Mouse (Mus musculus) testis, adult 10 weeks (tissue): ENCODE measurements around the gene Msantd2. TPM values are rescaled to one million over a fixed set of nuclear protein-coding genes. Genes with fewer than 3 reads are reported as not detected.

Source experiments
- polyA plus RNA-seq: library from polyadenylated mRNA; stranded (reverse); fragments of 350-450 nt; fragmentation: Illumina TruSeq; extraction: RNeasy Lipid Tissue Mini Kit (QIAGEN cat#74804); gene quantifications from one replicate; pipeline ENCODE4 v1.2.3, GENCODE M21; 2014; ENCODE audit warnings: low read depth, low replicate concordance

Msantd2 gene
- 34.6 TPM for polyA plus RNA-seq

DNA sequence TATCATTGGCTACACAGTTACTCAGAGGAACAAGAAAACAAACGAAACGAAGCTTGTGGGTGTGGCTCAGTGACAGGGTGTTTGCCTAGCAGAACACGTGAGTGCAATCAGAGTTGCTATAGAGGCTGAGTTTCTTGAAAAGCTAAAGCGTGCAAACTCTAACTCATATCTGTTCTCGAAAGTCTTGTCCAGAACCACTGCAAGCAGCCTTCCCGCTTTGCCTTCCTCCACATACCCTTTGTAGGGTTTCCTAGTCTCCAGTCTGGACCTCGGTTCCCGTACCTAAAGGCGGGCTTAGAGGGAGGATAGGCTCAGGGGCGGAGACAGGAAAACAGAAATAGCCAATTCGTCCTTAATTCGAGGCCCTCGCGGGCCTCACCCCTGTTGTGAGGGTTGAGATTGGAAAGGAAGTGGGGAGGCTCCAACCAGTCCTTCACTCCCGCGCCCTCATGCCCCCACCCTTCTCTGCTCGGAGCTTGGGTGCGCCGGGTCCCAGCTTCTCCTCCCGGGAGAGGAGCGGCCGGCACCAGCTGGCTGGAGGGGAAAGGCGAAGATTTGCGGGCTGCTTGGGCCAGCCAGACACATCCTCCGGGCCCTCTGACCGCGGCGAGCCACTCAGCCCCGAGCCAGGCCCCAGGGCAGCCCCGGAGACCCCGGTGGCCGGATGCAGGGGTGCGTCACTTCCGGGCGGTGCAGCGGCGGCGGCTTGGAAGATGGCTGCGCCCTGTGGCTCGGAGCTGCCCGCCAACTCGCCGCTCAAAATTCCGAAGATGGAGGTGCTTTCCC is at the start of gene Msantd2:
TSS of gene Msantd2 (plus strand) at position 709 of the 786 bp plus-strand sequence.

DNA sequence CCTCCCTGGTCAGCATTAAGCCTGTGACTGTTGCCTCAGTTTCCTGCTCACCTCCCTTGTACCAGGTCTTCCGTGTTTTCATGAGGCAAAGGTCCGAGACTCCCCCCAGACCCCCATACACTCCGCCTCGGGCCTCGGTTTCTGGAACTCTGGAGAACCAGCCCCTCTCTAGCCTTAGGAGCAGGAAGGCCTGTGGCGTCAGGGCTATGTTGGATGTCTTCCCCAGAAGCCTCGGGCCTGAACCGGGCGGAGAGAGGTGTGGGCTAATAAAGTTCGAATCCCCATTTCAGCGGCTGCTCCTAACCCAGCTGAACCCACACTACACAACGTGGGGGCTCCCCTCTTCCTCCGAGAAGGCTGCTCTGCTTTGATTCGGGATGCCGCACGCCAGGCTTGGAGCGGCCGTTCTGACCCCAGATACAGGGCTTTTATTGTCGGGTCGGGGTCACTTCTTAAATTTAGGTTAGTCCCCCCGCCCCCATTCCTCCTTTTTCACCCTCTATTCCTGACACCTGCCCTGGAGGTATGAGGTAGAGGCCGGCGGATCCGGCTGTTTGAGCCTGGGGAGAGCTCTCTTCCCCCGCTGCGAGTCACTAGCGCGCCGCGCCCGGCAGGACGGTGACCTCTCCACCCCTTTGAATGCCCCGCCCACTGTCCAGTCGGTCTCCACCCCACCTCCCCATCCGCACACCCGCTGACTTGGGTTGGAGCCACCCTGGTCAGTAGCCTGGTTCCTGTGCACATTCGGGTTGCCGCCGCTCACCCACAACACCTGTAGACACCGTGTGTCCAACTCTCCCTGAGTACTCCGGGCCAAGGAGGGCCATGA is 38.5 kb downstream of the Msantd2 start, which contains the start of gene Esam:
TSS of gene Esam (plus strand) at position 683 of the 829 bp plus-strand sequence.

DNA sequence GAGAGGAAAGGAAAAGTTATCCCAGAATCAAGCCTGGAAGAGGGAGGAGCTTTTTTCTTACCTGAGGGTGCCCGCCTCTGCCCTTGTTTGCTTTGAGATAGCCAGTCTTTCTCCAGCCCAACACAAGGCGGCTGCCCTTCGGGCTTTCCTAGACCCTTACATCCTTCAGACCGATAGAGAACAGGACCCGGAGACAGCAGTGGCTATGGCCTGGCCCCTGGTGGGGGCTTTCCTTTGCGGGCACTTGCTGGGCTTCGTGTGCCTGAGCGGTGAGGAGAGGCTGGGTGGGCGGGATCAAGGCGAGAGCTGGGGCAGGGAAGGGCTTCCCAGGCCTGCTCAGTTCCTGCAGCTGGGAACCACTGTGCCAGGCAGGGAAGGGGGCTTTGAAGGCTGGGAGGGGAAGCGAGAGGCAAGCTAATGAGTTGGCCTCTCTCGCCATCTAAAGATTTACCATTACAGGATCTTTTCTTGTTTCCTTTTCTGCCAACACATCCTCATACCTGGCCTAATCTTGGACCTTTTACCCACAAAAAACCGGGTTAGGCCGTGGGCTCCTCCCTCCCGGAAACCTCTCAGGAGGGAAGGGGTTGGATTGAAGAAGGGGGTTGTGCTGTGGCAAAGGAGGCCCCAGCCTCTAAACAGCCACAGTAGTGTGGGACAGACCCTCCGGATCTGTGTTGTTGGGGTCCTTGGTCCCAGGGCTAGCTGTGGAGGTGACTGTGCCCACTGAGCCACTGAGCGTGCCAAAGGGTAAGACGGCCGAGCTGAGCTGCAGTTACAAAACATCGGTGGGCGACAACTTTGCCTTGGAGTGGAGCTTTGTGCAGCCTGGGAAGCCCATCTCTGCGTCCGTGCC is 50.3 kb downstream of the Msantd2 start, which contains the start of gene Vsig2:
TSS of gene Vsig2 (plus strand) at position 86 of the 856 bp plus-strand sequence.

DNA sequence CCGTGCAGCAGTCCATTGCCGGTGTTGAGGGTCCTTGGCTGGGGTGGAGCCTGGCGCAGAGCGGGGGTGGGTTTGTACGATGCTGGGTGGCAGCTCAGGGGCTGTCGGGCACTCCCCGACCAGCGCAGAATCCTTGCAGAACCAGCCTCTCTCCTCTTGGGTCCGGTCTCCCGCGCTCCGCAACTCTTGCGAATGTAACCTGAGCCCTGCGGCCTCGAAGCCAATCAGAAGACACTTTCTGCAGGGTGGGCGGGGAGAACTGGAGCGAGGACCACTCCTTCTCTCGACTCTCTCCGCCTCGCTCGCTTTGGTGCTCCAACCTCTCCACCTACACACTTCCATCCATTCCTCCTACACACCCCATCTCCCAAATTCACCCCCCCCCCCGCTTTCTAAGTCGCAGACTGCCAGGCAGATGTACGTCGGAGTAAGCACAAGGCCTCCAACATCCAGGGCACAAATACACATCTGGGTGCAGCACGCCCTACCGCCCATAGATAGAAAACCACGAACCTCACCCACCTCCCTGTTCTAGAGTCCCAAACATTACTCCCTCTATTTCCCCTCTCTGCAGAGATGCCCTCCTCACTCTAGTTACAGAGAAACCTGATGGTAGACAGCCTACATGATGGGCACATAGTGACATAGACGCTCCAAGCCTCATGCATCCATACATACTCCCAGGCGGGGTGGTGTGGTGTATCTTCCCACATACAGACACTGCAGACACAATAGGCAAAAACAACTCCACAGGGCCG is 63.6 kb downstream of the Msantd2 start, which contains the start of gene Nrgn:
TSS of gene Nrgn (minus strand) at position 369 of the 758 bp plus-strand sequence.

DNA sequence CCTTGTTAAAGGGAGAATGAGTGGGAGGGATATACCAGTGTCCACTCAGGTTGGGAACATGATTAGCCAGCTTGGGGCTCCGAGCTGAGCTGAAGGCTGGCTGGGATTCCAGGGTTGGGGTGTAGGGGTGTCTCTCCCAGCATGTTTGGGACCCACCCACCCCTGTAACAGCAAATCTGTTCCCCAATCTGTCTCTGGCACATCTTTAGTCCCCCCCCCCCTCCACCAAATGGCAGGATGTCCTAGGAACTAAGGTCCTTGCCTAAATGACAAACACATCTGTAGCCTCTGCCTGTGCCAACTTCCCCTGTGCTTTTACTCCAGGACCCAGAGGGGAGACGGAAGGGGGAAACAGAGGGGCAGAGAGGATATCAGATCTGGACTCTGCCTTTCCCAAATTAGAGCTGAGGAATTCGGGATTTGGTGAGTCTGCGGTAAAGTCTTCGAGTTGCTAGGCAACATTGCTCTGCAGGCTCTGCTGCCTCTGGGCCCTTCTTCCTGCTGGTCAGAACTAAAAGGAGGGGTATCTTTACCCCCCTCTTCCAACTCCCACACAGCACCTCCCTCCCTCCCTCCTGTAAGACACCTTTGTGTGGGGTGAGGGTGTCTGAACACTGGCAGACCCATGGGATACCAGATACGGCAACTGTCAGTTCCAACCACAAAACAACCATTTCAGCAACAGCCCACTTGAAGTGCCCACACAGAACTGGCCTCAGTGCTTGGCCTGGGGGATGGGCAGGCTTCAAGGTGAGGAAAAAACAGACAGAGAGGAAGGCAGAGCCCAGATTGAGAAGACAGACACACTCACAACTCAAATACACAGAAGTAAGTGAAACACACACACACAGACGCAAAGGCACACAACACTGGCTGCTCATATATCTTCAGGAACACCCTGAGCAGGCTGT is 66.0 kb downstream of the Msantd2 start, which contains the start of gene Siae:
TSS of gene Siae (plus strand) at position 861 of the 911 bp plus-strand sequence.

Other genes with a start within 250 kb of the Msantd2 start
- gene Slc37a2, start 233.6 kb upstream of the Msantd2 start, polyA plus RNA-seq = 3.3 TPM
- gene Ccdc15, start 140.9 kb upstream of the Msantd2 start, polyA plus RNA-seq = 35.5 TPM
- gene Hepacam, start 122.0 kb upstream of the Msantd2 start, polyA plus RNA-seq = 5.7 TPM
- gene Robo4, start 87.4 kb upstream of the Msantd2 start, polyA plus RNA-seq = 0.11 TPM
- gene Robo3, start 56.1 kb upstream of the Msantd2 start, polyA plus RNA-seq = not detected
- 2.3 TPM for gene Esam, start 38.8 kb downstream of the Msantd2 start, polyA plus RNA-seq
- gene Vsig2, start 49.9 kb downstream of the Msantd2 start, polyA plus RNA-seq = not detected
- gene Nrgn, start 63.6 kb downstream of the Msantd2 start, polyA plus RNA-seq = 0.20 TPM
- gene Siae, start 66.4 kb downstream of the Msantd2 start, polyA plus RNA-seq = 14.4 TPM
- 4,141 TPM for gene Spa17, start 124.4 kb downstream of the Msantd2 start, polyA plus RNA-seq
- 57.5 TPM for gene Tbrg1, start 168.0 kb downstream of the Msantd2 start, polyA plus RNA-seq
- gene Panx3, start 179.9 kb downstream of the Msantd2 start, polyA plus RNA-seq = 0.91 TPM
- not detected for gene Olfr160, start 226.9 kb downstream of the Msantd2 start, polyA plus RNA-seq